ENCODE assay signal across 9 mouse cellular contexts in the genomic region with DNA sequence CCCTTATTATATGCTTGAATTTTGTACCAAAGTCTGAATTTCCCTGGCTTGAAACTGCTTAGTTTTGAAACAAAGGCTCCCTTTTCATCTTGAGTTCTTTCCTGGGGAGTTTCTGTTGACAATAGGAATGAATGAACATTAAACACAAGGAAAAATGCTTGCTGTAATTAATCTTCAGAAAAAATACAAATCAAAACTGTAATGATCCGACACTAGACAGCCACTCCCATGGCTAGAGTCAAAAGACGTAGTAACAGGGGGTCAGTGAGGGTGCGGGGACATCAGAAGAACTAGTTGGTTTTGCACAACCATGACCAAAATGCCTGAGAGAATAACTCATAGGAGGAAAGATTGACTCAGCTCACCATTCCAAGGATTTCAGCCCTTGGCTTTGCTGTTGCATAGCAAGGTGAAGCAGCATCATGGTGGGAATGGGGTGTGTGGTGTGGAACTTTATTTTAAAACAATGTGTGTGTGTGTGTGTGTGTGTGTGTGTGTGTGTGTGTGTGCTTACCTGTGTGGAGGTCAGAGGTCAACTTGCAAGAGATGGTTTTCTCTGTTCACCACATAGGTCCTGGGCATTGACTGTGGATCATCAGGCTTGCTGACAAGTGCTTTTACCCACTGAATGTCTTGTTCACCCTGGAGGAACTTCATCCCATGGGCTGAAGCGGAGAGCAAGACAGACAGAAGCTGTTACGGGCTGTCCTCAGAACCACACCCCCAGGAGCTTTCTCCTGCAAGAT.
DNase-seq lines count a peak whose midpoint lies in the region; ATAC-seq lines count a peak whose summit lies in the region.
"Had no signal": no experiment of that assay in that cellular context is flagged by ENCODE, and none has a peak within 500 bp of the region (broad histone marks: within the 10 kb centered on the region; RNA-seq: fewer than 3 reads in every experiment).

No protein-coding gene starts in this region.

- H3K27ac ChIP-seq in heart, embryonic 13.5 days (replicated peaks): no peak overlapping the region
- no peak overlapping the region for H3K27ac ChIP-seq in midbrain, embryonic 11.5 days (ENCODE audit: low read depth, low read length)
- no peak overlapping the region for H3K27ac ChIP-seq in midbrain, embryonic 13.5 days
- H3K27ac ChIP-seq in liver, embryonic 11.5 days (ENCODE audit: low read depth, low read length): no peak overlapping the region
- H3K27ac ChIP-seq: limb, embryonic 12.5 days had no signal

- H3K9me3 ChIP-seq in heart, embryonic 13.5 days: no peaks in the 10 kb centered on the region
- no peaks in the 10 kb centered on the region for H3K9me3 ChIP-seq in midbrain, embryonic 11.5 days (ENCODE audit: control insufficient read depth, low read length)
- no peaks in the 10 kb centered on the region for H3K9me3 ChIP-seq in midbrain, embryonic 13.5 days
- H3K9me3 ChIP-seq in liver, embryonic 11.5 days (ENCODE audit: control insufficient read depth, low read length): no peaks in the 10 kb centered on the region
- H3K9me3 ChIP-seq: limb, embryonic 12.5 days had no signal

- DNase-seq in heart, adult 9 months (ENCODE audit: low spot score in 2 of 2): no peak
- peak; percentile 66 for DNase-seq in midbrain, embryonic 11.5 days (ENCODE audit: low spot score, missing footprints)
- DNase-seq in liver, embryonic 11.5 days (ENCODE audit: low spot score): no peak
- no peak for DNase-seq in neural tube, embryonic 10.5 days (ENCODE audit: extremely low spot score, low spot score)
- no peak for DNase-seq in thymus, postnatal 25 days
- no peak for DNase-seq in layer of hippocampus, adult 9-11 months

- no peaks in the 10 kb centered on the region for H3K27me3 ChIP-seq in heart, embryonic 13.5 days (replicated peaks)
- H3K27me3 ChIP-seq in midbrain, embryonic 11.5 days (ENCODE audit: control insufficient read depth, insufficient read depth, low read length): no peaks in the 10 kb centered on the region
- no peaks in the 10 kb centered on the region for H3K27me3 ChIP-seq in midbrain, embryonic 13.5 days
- H3K27me3 ChIP-seq in liver, embryonic 11.5 days (replicated peaks; ENCODE audit: control insufficient read depth, insufficient read depth, low read length): no peaks in the 10 kb centered on the region
- H3K27me3 ChIP-seq: limb, embryonic 12.5 days had no signal

- peaks cover 33% of the 10 kb centered on the region for H3K4me1 ChIP-seq in heart, embryonic 13.5 days
- peaks cover 3% of the 10 kb centered on the region for H3K4me1 ChIP-seq in midbrain, embryonic 11.5 days (ENCODE audit: control insufficient read depth, insufficient read depth, low read length)
- peaks cover 7% of the 10 kb centered on the region for H3K4me1 ChIP-seq in midbrain, embryonic 13.5 days (replicated peaks)
- peaks cover 40% of the 10 kb centered on the region for H3K4me1 ChIP-seq in liver, embryonic 11.5 days (replicated peaks; ENCODE audit: control insufficient read depth, insufficient read depth, low read length)

- ATAC-seq in heart, embryonic 13.5 days (ENCODE audit: extremely low read depth, insufficient number of reproducible peaks, low FRiP score, low TSS enrichment): no peak
- no peak for ATAC-seq in midbrain, embryonic 11.5 days (ENCODE audit: low FRiP score)
- no peak for ATAC-seq in midbrain, embryonic 13.5 days
- no peak for ATAC-seq in liver, embryonic 11.5 days (replicated peaks; ENCODE audit: low FRiP score)

- H3K9ac ChIP-seq in heart, embryonic 13.5 days: no peak overlapping the region
- H3K9ac ChIP-seq in midbrain, embryonic 11.5 days (ENCODE audit: low read length): no peak overlapping the region
- no peak overlapping the region for H3K9ac ChIP-seq in midbrain, embryonic 13.5 days (replicated peaks)
- H3K9ac ChIP-seq in liver, embryonic 11.5 days (ENCODE audit: low read depth, low read length): no peak overlapping the region
- H3K9ac ChIP-seq: limb, embryonic 12.5 days had no signal

- no peaks in the 10 kb centered on the region for H3K36me3 ChIP-seq in heart, embryonic 13.5 days
- no peaks in the 10 kb centered on the region for H3K36me3 ChIP-seq in midbrain, embryonic 11.5 days (ENCODE audit: control insufficient read depth, insufficient read depth, low read length)
- H3K36me3 ChIP-seq in midbrain, embryonic 13.5 days: no peaks in the 10 kb centered on the region
- no peaks in the 10 kb centered on the region for H3K36me3 ChIP-seq in liver, embryonic 11.5 days (ENCODE audit: control insufficient read depth, insufficient read depth, low read length)
- H3K36me3 ChIP-seq: limb, embryonic 12.5 days had no signal

- 78% methylated on average over 5 of the region's 5 CpGs for WGBS in heart, embryonic 13.5 days
- WGBS in midbrain, embryonic 11.5 days: 83% methylated on average over 5 of the region's 5 CpGs
- WGBS in midbrain, embryonic 13.5 days: 69% methylated on average over 5 of the region's 5 CpGs
- 77% methylated on average over 5 of the region's 5 CpGs for WGBS in liver, embryonic 11.5 days

- H3K4me2 ChIP-seq in heart, embryonic 13.5 days: 0 out of 2 replicates have a peak overlapping the region, but pooled peaks have one; percentile 4
- no peak overlapping the region for H3K4me2 ChIP-seq in midbrain, embryonic 11.5 days
- no peak overlapping the region for H3K4me2 ChIP-seq in midbrain, embryonic 13.5 days (replicated peaks)
- H3K4me2 ChIP-seq in liver, embryonic 11.5 days: peak overlapping the region; percentile 46
- H3K4me2 ChIP-seq: limb, embryonic 12.5 days had no signal

- H3K4me3 ChIP-seq in heart, embryonic 13.5 days: no peak overlapping the region
- no peak overlapping the region for H3K4me3 ChIP-seq in midbrain, embryonic 11.5 days (ENCODE audit: low read depth, low read length)
- no peak overlapping the region for H3K4me3 ChIP-seq in midbrain, embryonic 13.5 days (replicated peaks)
- H3K4me3 ChIP-seq in liver, embryonic 11.5 days (ENCODE audit: low read depth, low read length): no peak overlapping the region
- H3K4me3 ChIP-seq: limb, embryonic 12.5 days had no signal

Comparison
In these comparisons a context has a peak if more than half of its experiments do, and no peak if none do; other contexts are left out.
1. H3K4me2 ChIP-seq: peak in heart, embryonic 13.5 days (single experiment) and liver, embryonic 11.5 days (single experiment); none in midbrain, embryonic 11.5 days (single experiment) and midbrain, embryonic 13.5 days (single experiment).